Mouse (Mus musculus) neural tube, embryonic 14.5 days (tissue): ENCODE results near the gene Comt. TPM values are rescaled to one million over a fixed set of nuclear protein-coding genes. Genes with fewer than 3 reads are reported as not detected.

Experiments used
- ATAC-seq: fragments of 200-750 bp; cut with Nextera tagmentation; 2 replicates; pipeline ENCODE4 v1.8.0; 2017; ENCODE audit warnings: low read depth, mild to moderate bottlenecking, moderate TSS enrichment, moderate library complexity
- H3K27ac ChIP-seq: fragments of 300-500 bp; sonication (generic); 2 replicates; pipeline ENCODE4 v1.5.1; 2014; ENCODE audit warnings: low read depth, mild to moderate bottlenecking, control low read depth, low read length, moderate library complexity, mixed read lengths
- H3K27me3 ChIP-seq: fragments of 300-500 bp; sonication (generic); 2 replicates; pipeline ENCODE4 v1.6.1; 2014; ENCODE audit warnings: low read length; ENCODE audit not compliant: control insufficient read depth, insufficient read depth
- H3K36me3 ChIP-seq: fragments of 300-500 bp; sonication (generic); 2 replicates; pipeline ENCODE4 v1.6.1; 2014; ENCODE audit warnings: low read length, mixed read lengths; ENCODE audit not compliant: control insufficient read depth, insufficient read depth
- H3K4me1 ChIP-seq: fragments of 300-500 bp; sonication (generic); 2 replicates; pipeline ENCODE4 v1.6.1; 2014; ENCODE audit warnings: low read length; ENCODE audit not compliant: control insufficient read depth, insufficient read depth
- H3K4me2 ChIP-seq: fragments of 300-500 bp; sonication (generic); 2 replicates; pipeline ENCODE4 v1.6.1; 2014; ENCODE audit warnings: mild to moderate bottlenecking, low read depth, low read length, control low read depth
- H3K4me3 ChIP-seq: fragments of 300-500 bp; sonication (generic); 2 replicates; pipeline ENCODE4 v1.5.1; 2014; ENCODE audit warnings: low read depth, low read length, control low read depth, mixed read lengths
- H3K9ac ChIP-seq: fragments of 300-500 bp; sonication (generic); replicated peaks from 2 replicates; pipeline ENCODE4 v1.6.1; 2014; ENCODE audit warnings: low read depth, mild to moderate bottlenecking, control low read depth, low read length, mixed read lengths
- H3K9me3 ChIP-seq: fragments of 300-500 bp; sonication (generic); 2 replicates; pipeline ENCODE4 v1.6.1; 2016; ENCODE audit warnings: low read length; ENCODE audit not compliant: control insufficient read depth
- WGBS: fragments of 180-500 bp; shearing (Covaris S2); extraction: QIAGEN DNeasy Blood & Tissue Kit; methylation state at CpG from one replicate; pipeline ENCODE4 v1.1.7; 2014; 5-methylcytosine and 5-hydroxymethylcytosine counted together
- polyA plus RNA-seq: library from polyadenylated mRNA; unstranded; fragments of >200 nt; fragmentation: Nextera tagmentation; extraction: Ambion mirVana; gene quantifications from 2 replicates; pipeline ENCODE4 v1.2.1, GENCODE M21; 2014

Comt gene
- polyA plus RNA-seq, 1 experiment from 2014 or later, result 103 TPM

GRCm38 (mm10) chr16:18449005-18449404 is 22.4 kb upstream of the Comt start:
- Histone ChIP-seq H3K4me1 (no peaks in the 10 kb centered on the region), H3K27ac (no peak overlapping the region), H3K9ac (no peak overlapping the region), H3K27me3 (no peaks in the 10 kb centered on the region), H3K9me3 (no peaks in the 10 kb centered on the region), H3K4me2 (no peak overlapping the region), H3K36me3 (peaks cover 2% of the 10 kb centered on the region; the same call in 1 of the 2 replicates), H3K4me3 (no peak overlapping the region)
- 98% methylated on average over 4 of the region's 4 CpGs for WGBS
- no peak for ATAC-seq

- H3K36me3 ChIP-seq, result peaks cover 2% of the 10 kb centered on the region; the same call in 1 of the 2 replicates
- H3K4me2 ChIP-seq, result no peak overlapping the region
- no peak for ATAC-seq
- H3K27ac ChIP-seq, result no peak overlapping the region
- no peaks in the 10 kb centered on the region for H3K27me3 ChIP-seq
- 74% methylated on average over 6 of the region's 6 CpGs for WGBS
- H3K9me3 ChIP-seq, result no peaks in the 10 kb centered on the region
- no peak overlapping the region for H3K9ac ChIP-seq
- H3K4me3 ChIP-seq, result no peak overlapping the region
- H3K4me1 ChIP-seq, result no peaks in the 10 kb centered on the region
Observed at GRCm38 (mm10) chr16:18448104-18448503, 21.5 kb upstream of the Comt start.

GRCm38 (mm10) chr16:18447243-18447642 is 20.6 kb upstream of the Comt start:
- ATAC-seq, result no peak
- Histone ChIP-seq H3K9ac (no peak overlapping the region), H3K4me3 (no peak overlapping the region), H3K27ac (no peak overlapping the region), H3K36me3 (peaks cover 2% of the 10 kb centered on the region; the same call in 1 of the 2 replicates), H3K27me3 (no peaks in the 10 kb centered on the region), H3K9me3 (no peaks in the 10 kb centered on the region), H3K4me1 (no peaks in the 10 kb centered on the region), H3K4me2 (no peak overlapping the region)

- H3K4me1 ChIP-seq, result no peaks in the 10 kb centered on the region
- no peak overlapping the region for H3K9ac ChIP-seq
- WGBS, result 29% methylated on average over 8 of the region's 8 CpGs
Observed at GRCm38 (mm10) chr16:18443385-18443841, 16.8 kb upstream of the Comt start.

GRCm38 (mm10) chr16:18436128-18436527 is 9.5 kb upstream of the Comt start:
- no peaks in the 10 kb centered on the region for H3K27me3 ChIP-seq
- H3K9me3 ChIP-seq, result no peaks in the 10 kb centered on the region

More at GRCm38 (mm10) chr16:18443385-18443841, 16.8 kb upstream of the Comt start:
- H3K27me3 ChIP-seq, result no peaks in the 10 kb centered on the region
- no peak overlapping the region for H3K27ac ChIP-seq
- no peaks in the 10 kb centered on the region for H3K9me3 ChIP-seq
- no peak overlapping the region for H3K4me3 ChIP-seq
- peak; percentile 90 for ATAC-seq
- no peak overlapping the region for H3K4me2 ChIP-seq
- H3K36me3 ChIP-seq, result peaks cover 6% of the 10 kb centered on the region; the same call in 1 of the 2 replicates

GRCm38 (mm10) chr16:18433341-18433920 is 6.8 kb upstream of the Comt start:
- 94% methylated on average over 5 of the region's 5 CpGs for WGBS
- Histone ChIP-seq H3K36me3 (no peaks in the 10 kb centered on the region), H3K27me3 (no peaks in the 10 kb centered on the region), H3K4me3 (no peak overlapping the region), H3K9ac (no peak overlapping the region), H3K9me3 (no peaks in the 10 kb centered on the region), H3K4me2 (no peak overlapping the region), H3K27ac (no peak overlapping the region), H3K4me1 (no peaks in the 10 kb centered on the region)
- ATAC-seq, result no peak

More at GRCm38 (mm10) chr16:18436128-18436527, 9.5 kb upstream of the Comt start:
- Histone ChIP-seq H3K36me3 (peaks cover 5% of the 10 kb centered on the region; the same call in 1 of the 2 replicates), H3K4me3 (no peak overlapping the region), H3K27ac (no peak overlapping the region), H3K9ac (no peak overlapping the region), H3K4me2 (no peak overlapping the region), H3K4me1 (no peaks in the 10 kb centered on the region)
- 96% methylated on average over 6 of the region's 6 CpGs for WGBS
- ATAC-seq, result no peak

GRCm38 (mm10) chr16:18430641-18431212 is 4.1 kb upstream of the Comt start:
- Histone ChIP-seq H3K27me3 (no peaks in the 10 kb centered on the region), H3K4me1 (peaks cover 5% of the 10 kb centered on the region), H3K9me3 (no peaks in the 10 kb centered on the region), H3K36me3 (no peaks in the 10 kb centered on the region), H3K27ac (no peak overlapping the region), H3K4me3 (no peak overlapping the region), H3K4me2 (no peak overlapping the region), H3K9ac (no peak overlapping the region)
- ATAC-seq, result no peak
- WGBS, result 89% methylated on average over 8 of the region's 8 CpGs

- 93% methylated on average over 8 of the region's 8 CpGs for WGBS
- ATAC-seq, result no peak
- no peaks in the 10 kb centered on the region for H3K27me3 ChIP-seq
- no peak overlapping the region for H3K9ac ChIP-seq
- no peaks in the 10 kb centered on the region for H3K36me3 ChIP-seq
- H3K27ac ChIP-seq, result no peak overlapping the region
- no peaks in the 10 kb centered on the region for H3K9me3 ChIP-seq
- H3K4me3 ChIP-seq, result no peak overlapping the region
- H3K4me1 ChIP-seq, result peaks cover 14% of the 10 kb centered on the region
- no peak overlapping the region for H3K4me2 ChIP-seq
Observed at GRCm38 (mm10) chr16:18429641-18430040, 3.0 kb upstream of the Comt start.

GRCm38 (mm10) chr16:18428516-18429042 is 1.9 kb upstream of the Comt start:
- no peak overlapping the region for H3K27ac ChIP-seq
- peaks cover 22% of the 10 kb centered on the region for H3K4me1 ChIP-seq
- no peak for ATAC-seq
- no peaks in the 10 kb centered on the region for H3K36me3 ChIP-seq
- 95% methylated on average over 7 of the region's 7 CpGs for WGBS
- no peak overlapping the region for H3K9ac ChIP-seq
- no peak overlapping the region for H3K4me2 ChIP-seq
- H3K9me3 ChIP-seq, result no peaks in the 10 kb centered on the region
- no peak overlapping the region for H3K4me3 ChIP-seq
- H3K27me3 ChIP-seq, result no peaks in the 10 kb centered on the region
